Mouse (Mus musculus) neural tube, embryonic 13.5 days (tissue): ENCODE results near the gene Ybx1. TPM values are rescaled to one million over a fixed set of nuclear protein-coding genes. Genes with fewer than 3 reads are reported as not detected.
A peak's percentile ranks its signal among the peaks of the same experiment; 100 is the strongest.

Experiments
- ATAC-seq: fragments of 200-750 bp; cut with Nextera tagmentation; 2 replicates; pipeline ENCODE4 v1.8.0; 2017; ENCODE audit warnings: low read depth, mild to moderate bottlenecking, moderate TSS enrichment, moderate library complexity
- H3K27ac ChIP-seq: fragments of 300-500 bp; sonication (generic); replicated peaks from 2 replicates; pipeline ENCODE4 v1.5.1; 2015; ENCODE audit warnings: moderate library complexity, mild to moderate bottlenecking, inconsistent platforms
- H3K27me3 ChIP-seq: fragments of 300-500 bp; sonication (generic); 2 replicates; pipeline ENCODE4 v1.6.1; 2015; ENCODE audit warnings: mild to moderate bottlenecking, inconsistent platforms
- H3K36me3 ChIP-seq: fragments of 300-500 bp; sonication (generic); 2 replicates; pipeline ENCODE4 v1.6.1; 2015; ENCODE audit warnings: mild to moderate bottlenecking, inconsistent platforms
- H3K4me1 ChIP-seq: fragments of 300-500 bp; sonication (generic); replicated peaks from 2 replicates; pipeline ENCODE4 v1.6.1; 2015; ENCODE audit warnings: inconsistent platforms
- H3K4me2 ChIP-seq: fragments of 300-500 bp; sonication (generic); 2 replicates; pipeline ENCODE4 v1.6.1; 2015; ENCODE audit warnings: inconsistent platforms, mild to moderate bottlenecking, moderate library complexity
- H3K4me3 ChIP-seq: fragments of 300-500 bp; sonication (generic); 2 replicates; pipeline ENCODE4 v1.5.1; 2015; ENCODE audit warnings: mild to moderate bottlenecking, inconsistent platforms
- H3K9ac ChIP-seq: fragments of 300-500 bp; sonication (generic); 2 replicates; pipeline ENCODE4 v1.6.1; 2015; ENCODE audit warnings: moderate library complexity, mild to moderate bottlenecking, inconsistent platforms
- H3K9me3 ChIP-seq: fragments of 300-500 bp; sonication (generic); 2 replicates; pipeline ENCODE4 v1.6.1; 2016; ENCODE audit warnings: inconsistent platforms
- WGBS: fragments of 180-500 bp; shearing (Covaris S2); methylation state at CpG from one replicate; pipeline ENCODE4 v1.1.7; 2015; 5-methylcytosine and 5-hydroxymethylcytosine counted together
- polyA plus RNA-seq: library from polyadenylated mRNA; unstranded; fragments of >200 nt; fragmentation: Nextera tagmentation; extraction: Ambion mirVana; gene quantifications from 2 replicates; pipeline ENCODE4 v1.2.1, GENCODE M21; 2015

Gene Ybx1
- polyA plus RNA-seq, 1 experiment from 2014 or later = 873 TPM

DNA sequence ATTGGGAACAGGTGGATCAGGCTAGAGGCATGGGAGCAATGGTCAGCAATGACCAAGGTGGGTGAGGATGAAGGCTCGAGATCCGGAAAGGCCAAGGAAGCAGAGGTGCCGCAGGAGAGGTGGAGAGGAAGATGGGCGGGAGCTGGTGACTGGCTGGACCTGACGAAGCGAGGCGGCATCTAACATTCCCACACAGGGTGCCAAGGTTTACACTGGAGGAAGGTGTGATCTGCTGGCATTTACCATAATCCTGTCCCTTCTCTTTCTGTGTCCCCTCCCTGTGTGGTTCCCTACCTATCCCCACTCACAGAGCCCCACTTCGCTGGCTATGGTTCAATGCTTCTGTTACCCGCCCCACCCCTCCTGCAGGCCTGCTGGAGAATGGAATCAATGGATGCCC is 48.4 kb downstream of the Ybx1 start:
- 92% methylated on average over 9 of the region's 9 CpGs for WGBS

GRCm38 (mm10) chr4:119245556-119245955 is 48.8 kb downstream of the Ybx1 start:
- Histone ChIP-seq H3K4me3 (no peak overlapping the region), H3K36me3 (peaks cover 79% of the 10 kb centered on the region), H3K4me1 (peaks cover 13% of the 10 kb centered on the region; the same call in 1 of the 2 replicates), H3K27me3 (no peaks in the 10 kb centered on the region), H3K9me3 (no peaks in the 10 kb centered on the region), H3K27ac (no peak overlapping the region), H3K4me2 (no peak overlapping the region), H3K9ac (no peak overlapping the region)
- no peak for ATAC-seq
- WGBS = 85% methylated on average over 7 of the region's 7 CpGs

More for the DNA sequence above, 48.4 kb downstream of the Ybx1 start:
- Histone ChIP-seq H3K27me3 (no peaks in the 10 kb centered on the region), H3K4me3 (no peak overlapping the region), H3K27ac (no peak overlapping the region), H3K36me3 (peaks cover 76% of the 10 kb centered on the region), H3K9ac (no peak overlapping the region), H3K9me3 (no peaks in the 10 kb centered on the region), H3K4me1 (peaks cover 13% of the 10 kb centered on the region; the same call in 1 of the 2 replicates), H3K4me2 (no peak overlapping the region)
- no peak for ATAC-seq

DNA sequence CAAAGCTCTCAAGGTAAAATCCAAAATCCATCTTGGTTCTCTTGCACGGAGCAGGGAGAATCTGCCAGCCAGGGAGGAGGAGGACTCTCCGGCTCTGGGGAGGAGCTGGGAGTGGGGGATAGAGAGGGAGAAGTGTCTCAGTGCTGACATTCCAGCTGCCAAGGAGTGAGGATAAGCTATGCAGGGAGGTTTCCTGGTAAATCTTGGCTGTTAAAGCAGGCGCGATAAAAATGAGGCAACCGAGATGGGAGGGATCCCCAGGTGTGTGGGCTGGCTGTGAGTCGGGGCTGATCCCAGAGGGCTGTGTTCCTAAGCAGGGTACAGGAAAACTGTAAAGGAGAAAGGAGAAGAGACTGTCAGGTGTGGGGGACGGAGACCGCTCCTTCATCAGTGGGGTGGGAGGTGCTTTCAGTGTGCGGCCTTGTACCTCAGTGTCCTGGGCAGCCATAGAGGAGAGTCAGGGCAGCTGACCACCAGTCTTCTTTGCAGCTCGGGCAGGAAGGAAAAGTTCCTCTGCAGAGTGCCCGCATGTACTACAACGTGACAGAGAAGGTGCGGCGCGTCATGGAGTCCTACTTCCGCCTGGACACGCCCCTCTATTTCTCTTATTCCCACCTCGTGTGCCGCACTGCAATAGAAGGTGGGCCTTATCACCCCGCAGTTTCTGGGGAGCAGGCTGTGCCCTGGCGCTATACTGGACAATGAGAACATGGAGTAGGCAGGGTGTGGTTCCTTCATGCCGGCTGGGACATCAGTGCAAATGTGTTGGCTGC is 49.8 kb downstream of the Ybx1 start:
- H3K9ac ChIP-seq = no peak overlapping the region
- H3K4me3 ChIP-seq = no peak overlapping the region
- H3K36me3 ChIP-seq = peaks cover 79% of the 10 kb centered on the region
- no peaks in the 10 kb centered on the region for H3K27me3 ChIP-seq
- H3K4me2 ChIP-seq = no peak overlapping the region
- 87% methylated on average over 22 of the region's 22 CpGs for WGBS
- no peak overlapping the region for H3K27ac ChIP-seq
- no peaks in the 10 kb centered on the region for H3K9me3 ChIP-seq
- H3K4me1 ChIP-seq = peaks cover 14% of the 10 kb centered on the region; the same call in 1 of the 2 replicates
- no peak for ATAC-seq

GRCm38 (mm10) chr4:119242571-119242970 is 51.8 kb downstream of the Ybx1 start:
- no peak overlapping the region for H3K4me2 ChIP-seq
- no peak overlapping the region for H3K9ac ChIP-seq
- peaks cover 13% of the 10 kb centered on the region; the same call in 1 of the 2 replicates for H3K4me1 ChIP-seq
- ATAC-seq = no peak
- no peak overlapping the region for H3K4me3 ChIP-seq
- no peak overlapping the region for H3K27ac ChIP-seq
- H3K36me3 ChIP-seq = peaks cover 70% of the 10 kb centered on the region
- 92% methylated on average over 12 of the region's 12 CpGs for WGBS
- H3K27me3 ChIP-seq = no peaks in the 10 kb centered on the region
- H3K9me3 ChIP-seq = no peaks in the 10 kb centered on the region

DNA sequence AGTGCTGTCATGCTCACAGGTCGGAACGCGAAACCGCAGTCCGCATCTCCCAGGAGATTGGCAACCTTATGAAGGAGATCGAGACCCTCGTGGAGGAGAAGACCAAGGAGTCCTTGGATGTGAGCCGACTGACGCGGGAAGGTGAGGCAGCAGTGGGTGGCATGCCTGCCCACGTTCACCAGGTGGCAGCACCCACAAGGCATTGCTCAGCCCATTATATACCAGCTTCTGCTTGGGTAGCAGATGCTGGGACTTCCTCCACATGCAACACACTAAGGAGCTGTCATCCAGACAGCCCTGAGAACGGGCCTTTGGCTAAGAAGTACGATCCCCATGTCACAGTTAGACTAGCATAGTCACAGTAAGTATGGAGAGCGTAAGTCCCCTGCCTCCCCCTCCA is 52.7 kb downstream of the Ybx1 start:
- Histone ChIP-seq H3K27ac (no peak overlapping the region), H3K4me1 (0 out of 2 replicates have a peak, but pooled peaks cover 5% of the 10 kb centered on the region), H3K36me3 (peaks cover 71% of the 10 kb centered on the region), H3K27me3 (no peaks in the 10 kb centered on the region), H3K4me2 (no peak overlapping the region), H3K9me3 (no peaks in the 10 kb centered on the region), H3K9ac (no peak overlapping the region), H3K4me3 (no peak overlapping the region)
- WGBS = 85% methylated on average over 14 of the region's 14 CpGs
- no peak for ATAC-seq

- Histone ChIP-seq H3K9ac (no peak overlapping the region), H3K9me3 (no peaks in the 10 kb centered on the region), H3K4me1 (peaks cover 13% of the 10 kb centered on the region), H3K27ac (peak overlapping the region; percentile 66), H3K36me3 (peaks cover 49% of the 10 kb centered on the region), H3K4me2 (no peak overlapping the region), H3K4me3 (no peak overlapping the region), H3K27me3 (no peaks in the 10 kb centered on the region)
- ATAC-seq = peak; percentile 41
- WGBS = 52% methylated on average over 12 of the region's 12 CpGs
Observed at GRCm38 (mm10) chr4:119239181-119239682, 55.2 kb downstream of the Ybx1 start.

DNA sequence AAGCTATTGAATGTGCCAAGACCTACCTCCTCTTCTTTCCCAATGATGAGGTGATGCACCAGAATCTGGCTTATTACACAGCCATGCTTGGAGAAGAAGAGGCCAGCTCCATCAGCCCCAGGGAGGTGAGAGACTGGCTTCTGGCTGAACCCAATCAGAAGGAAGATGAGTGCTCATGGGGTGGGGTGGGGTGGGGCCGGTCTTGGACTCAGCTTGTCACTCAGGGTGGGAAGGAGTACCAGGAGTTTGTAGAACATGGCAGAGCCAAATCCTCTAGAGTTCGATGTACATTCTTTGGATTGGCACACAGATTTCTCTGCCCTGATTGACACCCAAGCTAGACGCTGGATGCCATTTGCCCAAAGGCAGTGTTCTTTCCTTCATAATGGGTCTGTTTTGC is 55.7 kb downstream of the Ybx1 start:
- H3K27ac ChIP-seq = no peak overlapping the region
- no peak overlapping the region for H3K9ac ChIP-seq
- no peaks in the 10 kb centered on the region for H3K27me3 ChIP-seq
- ATAC-seq = peak; percentile 9; the same call in 1 of the 2 replicates
- H3K9me3 ChIP-seq = no peaks in the 10 kb centered on the region
- H3K4me2 ChIP-seq = no peak overlapping the region
- WGBS = 78% methylated on average over 3 of the region's 3 CpGs
- peaks cover 44% of the 10 kb centered on the region for H3K36me3 ChIP-seq
- no peak overlapping the region for H3K4me3 ChIP-seq
- peaks cover 18% of the 10 kb centered on the region for H3K4me1 ChIP-seq

DNA sequence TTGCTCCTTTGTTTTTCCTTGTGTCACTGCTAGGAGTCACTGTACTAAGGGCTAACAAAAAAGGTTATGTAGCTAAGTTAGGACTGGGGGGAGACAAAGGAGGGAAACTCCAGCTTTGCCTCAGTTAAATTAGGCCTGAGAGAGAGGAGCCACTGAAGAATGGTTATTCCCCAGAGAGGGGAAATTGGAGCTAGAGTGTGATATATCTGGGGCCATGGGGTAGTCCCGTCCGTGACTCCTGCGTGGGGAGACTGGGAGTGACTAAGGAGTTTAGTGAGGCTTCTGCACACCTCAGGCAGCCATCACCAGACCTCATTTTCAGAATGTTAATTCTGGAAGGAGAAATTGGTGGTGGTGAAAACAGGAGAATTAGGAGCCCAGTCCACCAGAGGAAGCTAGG is 60.1 kb downstream of the Ybx1 start:
- Histone ChIP-seq H3K4me3 (peak overlapping the region; percentile 88), H3K27me3 (no peaks in the 10 kb centered on the region), H3K9ac (peak overlapping the region; percentile 82; the same call in 1 of the 2 replicates), H3K4me2 (peak overlapping the region; percentile 81), H3K4me1 (peaks cover 25% of the 10 kb centered on the region), H3K36me3 (peaks cover 14% of the 10 kb centered on the region; the same call in 1 of the 2 replicates), H3K27ac (no peak overlapping the region), H3K9me3 (no peaks in the 10 kb centered on the region)
- ATAC-seq = no peak
- WGBS = 74% methylated on average over 3 of the region's 3 CpGs

DNA sequence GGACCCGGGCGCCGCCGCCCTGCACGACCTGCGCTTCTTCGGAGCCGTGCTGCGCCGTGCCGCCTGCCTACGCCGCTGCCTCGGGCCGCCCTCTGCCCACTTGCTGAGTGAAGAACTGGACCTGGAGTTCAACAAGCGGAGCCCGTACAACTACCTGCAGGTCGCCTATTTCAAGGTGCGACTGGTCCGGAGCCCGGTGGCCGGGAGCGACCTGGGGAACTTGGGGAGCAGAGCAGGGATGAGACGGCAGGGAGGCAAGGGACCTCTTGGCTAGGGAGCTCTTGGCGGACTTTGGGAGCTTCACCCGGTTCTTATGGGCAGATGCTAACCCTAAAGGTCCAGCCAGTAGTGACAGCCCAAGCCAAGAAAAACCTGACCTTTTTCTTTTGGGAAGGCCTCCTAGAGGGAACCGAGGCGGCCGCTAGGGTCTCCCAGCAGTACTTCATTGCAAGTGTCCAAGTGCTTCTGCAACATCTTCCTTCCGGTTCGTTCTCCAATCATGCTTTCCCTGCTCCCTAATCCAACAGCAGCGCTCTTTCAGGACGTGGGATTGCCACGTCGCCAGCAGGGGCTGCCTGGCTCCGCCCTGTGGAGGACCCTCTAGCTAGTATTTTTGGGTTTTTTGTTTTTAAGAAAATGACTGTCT is 61.0 kb downstream of the Ybx1 start:
- H3K9me3 ChIP-seq = no peaks in the 10 kb centered on the region
- peak overlapping the region; percentile 61 for H3K27ac ChIP-seq
- peaks cover 24% of the 10 kb centered on the region for H3K4me1 ChIP-seq
- WGBS = under 1% methylated on average over 36 of the region's 36 CpGs
- peak; percentile 40 for ATAC-seq
- H3K36me3 ChIP-seq = peaks cover 19% of the 10 kb centered on the region
- H3K4me3 ChIP-seq = peak overlapping the region; percentile 88
- H3K27me3 ChIP-seq = no peaks in the 10 kb centered on the region
- H3K9ac ChIP-seq = peak overlapping the region; percentile 82
- H3K4me2 ChIP-seq = peak overlapping the region; percentile 81

GRCm38 (mm10) chr4:119232410-119233255 is 61.8 kb downstream of the Ybx1 start, which contains the start of the genes AU022252 and P3h1:
Gene AU022252, minus strand, starts transcription at chr4:119232712.
Gene P3h1, plus strand, starts transcription at chr4:119232915.
- Histone ChIP-seq H3K9me3 (no peaks in the 10 kb centered on the region), H3K27ac (peak within 1 kb of the TSS; percentile 61), H3K4me2 (peak within 1 kb of the TSS; percentile 81), H3K4me1 (peaks cover 24% of the 10 kb centered on the region), H3K9ac (peak within 1 kb of the TSS; percentile 85), H3K27me3 (no peaks in the 10 kb centered on the region), H3K36me3 (peaks cover 22% of the 10 kb centered on the region), H3K4me3 (peak within 1 kb of the TSS; percentile 88)
- ATAC-seq = peak; percentile 96
- WGBS = under 1% methylated on average over 65 of the region's 71 CpGs
